Comparison of ENCODE assay signal across 8 mouse cellular contexts in the genomic region with DNA sequence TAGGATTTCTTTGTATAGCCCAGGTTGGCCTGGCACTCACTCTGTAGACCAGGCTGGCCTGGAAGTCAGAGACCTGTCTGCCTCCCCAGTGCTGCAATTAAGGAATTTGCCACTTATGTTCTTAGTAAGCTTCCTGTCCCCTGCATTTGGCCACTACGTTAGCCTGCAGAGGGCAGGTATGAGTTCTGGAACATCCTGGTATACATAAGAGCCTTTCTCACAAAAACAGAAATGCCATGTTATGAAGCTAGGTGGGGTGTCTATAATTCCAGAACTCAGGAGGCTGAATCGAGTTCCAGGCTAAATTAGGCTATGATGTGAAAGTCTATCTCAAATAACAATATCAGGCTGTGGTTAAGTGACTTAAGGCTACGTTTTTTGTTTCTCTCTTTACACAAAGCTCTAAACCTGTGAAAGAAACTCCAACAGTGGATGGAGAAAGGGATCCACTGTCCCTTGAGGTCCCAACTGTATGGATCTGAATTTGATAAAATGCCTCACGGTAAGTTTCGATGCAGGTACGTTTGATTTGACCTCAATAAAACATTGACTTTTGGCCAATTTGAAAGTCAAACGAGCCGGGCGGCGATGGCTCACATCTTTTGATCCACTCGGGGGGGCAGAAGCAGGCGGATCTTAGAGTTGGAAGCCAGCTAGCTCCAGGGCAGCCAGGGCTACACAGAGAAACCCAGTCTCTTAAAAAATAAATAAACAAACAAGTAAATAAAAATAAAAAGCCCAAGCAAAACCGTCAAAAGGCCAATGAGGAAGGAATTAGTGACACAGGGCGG. TPM values are rescaled to one million over a fixed set of nuclear protein-coding genes. Genes with fewer than 3 reads are reported as not detected.
A peak's percentile ranks its signal among the peaks of the same experiment; 100 is the strongest.
DNase-seq lines count a peak whose midpoint lies in the region; ATAC-seq and TF ChIP-seq lines count a peak whose summit lies in the region.

No protein-coding gene starts in this region.

- peaks cover 25% of the 10 kb centered on the region for H3K36me3 ChIP-seq in hindbrain, embryonic 10.5 days
- peaks cover 4% of the 10 kb centered on the region; the same call in 1 of the 2 replicates for H3K36me3 ChIP-seq in liver, adult 2 months (ENCODE audit: control insufficient read depth, insufficient read depth, low read length)
- peaks cover 8% of the 10 kb centered on the region for H3K36me3 ChIP-seq in neural tube, embryonic 14.5 days (ENCODE audit: control insufficient read depth, insufficient read depth, low read length)

- 20% methylated on average over 14 of the region's 14 CpGs for WGBS in hindbrain, embryonic 10.5 days
- 3% methylated on average over 14 of the region's 14 CpGs for WGBS in liver, adult 2 months
- 15% methylated on average over 14 of the region's 14 CpGs for WGBS in neural tube, embryonic 14.5 days

- TF ChIP-seq POLR2A in liver, adult 2 months (IDR thresholded peaks at IDR 0.05; ENCODE audit: extremely low read depth, insufficient read depth, low read length), result no peak

- peak overlapping the region; percentile 80 for H3K4me3 ChIP-seq in hindbrain, embryonic 10.5 days
- H3K4me3 ChIP-seq in liver, adult 2 months (ENCODE audit: insufficient read depth, low read depth, low read length), result peak overlapping the region; percentile 91
- H3K4me3 ChIP-seq in neural tube, embryonic 14.5 days (ENCODE audit: low read depth, low read length), result peak overlapping the region; percentile 59

- TF ChIP-seq CTCF in liver, adult 2 months (IDR thresholded peaks at IDR 0.05; ENCODE audit: low read depth, low read length), result 0 out of 2 replicates have a peak, but pooled peaks have one; percentile 10

- H3K9ac ChIP-seq in liver, adult 2 months (ENCODE audit: low read depth, low read length), result peak overlapping the region; percentile 91
- H3K9ac ChIP-seq in neural tube, embryonic 14.5 days (replicated peaks; ENCODE audit: low read depth, low read length), result peak overlapping the region; percentile 80

- no peaks in the 10 kb centered on the region for H3K9me3 ChIP-seq in hindbrain, embryonic 10.5 days
- H3K9me3 ChIP-seq in neural tube, embryonic 14.5 days (ENCODE audit: control insufficient read depth, low read length), result no peaks in the 10 kb centered on the region

- H3K27me3 ChIP-seq in hindbrain, embryonic 10.5 days (ENCODE audit: insufficient read depth, poor library complexity, severe bottlenecking), result no peaks in the 10 kb centered on the region
- H3K27me3 ChIP-seq in liver, adult 2 months (ENCODE audit: control insufficient read depth, insufficient read depth, low read length), result no peaks in the 10 kb centered on the region
- H3K27me3 ChIP-seq in neural tube, embryonic 14.5 days (ENCODE audit: control insufficient read depth, insufficient read depth, low read length), result no peaks in the 10 kb centered on the region

- H3K4me1 ChIP-seq in hindbrain, embryonic 10.5 days (replicated peaks), result peaks cover 35% of the 10 kb centered on the region
- peaks cover 12% of the 10 kb centered on the region for H3K4me1 ChIP-seq in liver, adult 2 months (ENCODE audit: control insufficient read depth, insufficient read depth, low read length)
- peaks cover 9% of the 10 kb centered on the region for H3K4me1 ChIP-seq in neural tube, embryonic 14.5 days (ENCODE audit: control insufficient read depth, insufficient read depth, low read length)

- ATAC-seq in neural tube, embryonic 14.5 days (ENCODE audit: low read depth), result no peak

- DNase-seq in embryo, embryonic 10.5 days (ENCODE audit: low spot score), result peak; percentile 36
- DNase-seq in embryo, embryonic 9.5 days (ENCODE audit: extremely low spot score), result no peak
- DNase-seq in 416B (ENCODE audit: low read depth), result peak; percentile 89
- peak; percentile 69 for DNase-seq in cerebellum, adult 9-10 months
- DNase-seq in hindbrain, embryonic 10.5 days (ENCODE audit: low spot score), result no peak
- peak; percentile 55 for DNase-seq in liver, adult 2 months (ENCODE audit: extremely low read depth, low read depth, low spot score)
- no peak for DNase-seq in gastrocnemius, adult 18-20 months (ENCODE audit: low spot score)

- peak overlapping the region; percentile 95 for H3K4me2 ChIP-seq in neural tube, embryonic 14.5 days (ENCODE audit: low read depth, low read length)

- peak overlapping the region; percentile 93 for H3K27ac ChIP-seq in hindbrain, embryonic 10.5 days
- peak overlapping the region; percentile 72 for H3K27ac ChIP-seq in liver, adult 2 months (replicated peaks; ENCODE audit: insufficient read depth, low read depth, low read length)
- peak overlapping the region; percentile 84 for H3K27ac ChIP-seq in neural tube, embryonic 14.5 days (ENCODE audit: low read depth, low read length)

- H3K79me2 ChIP-seq in liver, adult 2 months (ENCODE audit: control insufficient read depth, insufficient read depth, low read length), result peaks cover 5% of the 10 kb centered on the region

RNA-seq across cellular contexts. Expression of a gene that starts 0.7 kb away (rescaled TPM):
- 85.4 and 89.4 TPM in 2 replicates for polyA plus RNA-seq in hindbrain, embryonic 10.5 days (2016; fragmentation: Nextera tagmentation; extraction: Ambion mirVana)
- 15.7 and 18.4 TPM in 2 replicates for total RNA-seq in liver, adult 2 months (2014; rRNA removed)
- polyA plus RNA-seq in liver, adult 2 months (2012; rRNA removed), result 22.7 and 29.0 TPM in 2 replicates
- polyA plus RNA-seq in neural tube, embryonic 14.5 days (2014; fragmentation: Nextera tagmentation; extraction: Ambion mirVana), result 87.0 and 95.2 TPM in 2 replicates
- 10 to 100 TPM; 29.1 to 29.4 TPM for total RNA-seq in gastrocnemius, adult 18-20 months (2021)

RNA-seq across cellular contexts. Expression of a gene that starts 11.8 kb away (rescaled TPM):
- 79.3 and 108 TPM in 2 replicates for polyA plus RNA-seq in hindbrain, embryonic 10.5 days (2016; fragmentation: Nextera tagmentation; extraction: Ambion mirVana)
- total RNA-seq in liver, adult 2 months (2014; rRNA removed), result 0.13 and 1.5 TPM in 2 replicates
- 1.5 and 1.6 TPM in 2 replicates for polyA plus RNA-seq in liver, adult 2 months (2012; rRNA removed)
- 86.5 and 97.0 TPM in 2 replicates for polyA plus RNA-seq in neural tube, embryonic 14.5 days (2014; fragmentation: Nextera tagmentation; extraction: Ambion mirVana)
- total RNA-seq in gastrocnemius, adult 18-20 months (2021), result under 1 TPM in 1 of 2 experiments, not detected in 1; 0.66 TPM

RNA-seq across cellular contexts. Expression of a gene that starts 20.0 kb away (rescaled TPM):
- 0.35 and 0.56 TPM in 2 replicates for polyA plus RNA-seq in hindbrain, embryonic 10.5 days (2016; fragmentation: Nextera tagmentation; extraction: Ambion mirVana)
- total RNA-seq in liver, adult 2 months (2014; rRNA removed), result 0.60 and 0.92 TPM in 2 replicates
- 0.67 and 1.1 TPM in 2 replicates for polyA plus RNA-seq in liver, adult 2 months (2012; rRNA removed)
- 0.31 and 0.60 TPM in 2 replicates for polyA plus RNA-seq in neural tube, embryonic 14.5 days (2014; fragmentation: Nextera tagmentation; extraction: Ambion mirVana)
- total RNA-seq in gastrocnemius, adult 18-20 months (2021), result 1 to 10 TPM; 1.6 to 1.9 TPM

RNA-seq across cellular contexts. Expression of a gene that starts 37.5 kb away (rescaled TPM):
- polyA plus RNA-seq in hindbrain, embryonic 10.5 days (2016; fragmentation: Nextera tagmentation; extraction: Ambion mirVana), result 0.52 and 1.3 TPM in 2 replicates
- not detected in 2 replicates for total RNA-seq in liver, adult 2 months (2014; rRNA removed)
- polyA plus RNA-seq in liver, adult 2 months (2012; rRNA removed), result not detected in 2 replicates
- polyA plus RNA-seq in neural tube, embryonic 14.5 days (2014; fragmentation: Nextera tagmentation; extraction: Ambion mirVana), result 0.15 and 0.31 TPM in 2 replicates
- total RNA-seq in gastrocnemius, adult 18-20 months (2021), result not detected

RNA-seq across cellular contexts. Expression of a gene that starts 45.5 kb away (rescaled TPM):
- 62.0 and 67.1 TPM in 2 replicates for polyA plus RNA-seq in hindbrain, embryonic 10.5 days (2016; fragmentation: Nextera tagmentation; extraction: Ambion mirVana)
- total RNA-seq in liver, adult 2 months (2014; rRNA removed), result 9.7 and 14.2 TPM in 2 replicates
- 25.7 and 35.4 TPM in 2 replicates for polyA plus RNA-seq in liver, adult 2 months (2012; rRNA removed)
- polyA plus RNA-seq in neural tube, embryonic 14.5 days (2014; fragmentation: Nextera tagmentation; extraction: Ambion mirVana), result 49.2 and 61.0 TPM in 2 replicates
- total RNA-seq in gastrocnemius, adult 18-20 months (2021), result 10 to 100 TPM; 39.9 to 41.6 TPM

Comparison
In these comparisons a context has a peak if more than half of its experiments do, and no peak if none do; other contexts are left out.
1. DNase-seq: peak in embryo, embryonic 10.5 days (single experiment), 416B (single experiment), cerebellum, adult 9-10 months (single experiment) and liver, adult 2 months (single experiment); none in embryo, embryonic 9.5 days (single experiment), hindbrain, embryonic 10.5 days (single experiment) and gastrocnemius, adult 18-20 months (single experiment).
2. RNA of a gene that starts 11.8 kb away (polyA plus RNA-seq): 79.3 to 108 TPM in hindbrain, embryonic 10.5 days and 86.5 to 97.0 TPM in neural tube, embryonic 14.5 days; 1.5 to 1.6 TPM in liver, adult 2 months; every median in the first group is over 10 times any median in the second.
3. Peak in every context shown above with its lines, with median percentiles within 50 percentile points of each other: H3K27ac ChIP-seq and H3K4me3 ChIP-seq.